Mouse (Mus musculus) hindbrain, embryonic 10.5 days (tissue): ENCODE data around the gene Agtr1b. TPM values are rescaled to one million over a fixed set of nuclear protein-coding genes. Genes with fewer than 3 reads are reported as not detected.
A peak's percentile ranks its signal among the peaks of the same experiment; 100 is the strongest.

Source experiments
- DNase-seq: peaks from one replicate; pipeline ENCODE4 v3.0.0-alpha.2; 2017; ENCODE audit warnings: low spot score
- H3K27ac ChIP-seq: fragments of 300-500 bp; sonication (generic); 2 replicates; pipeline ENCODE4 v1.5.1; 2016; ENCODE audit warnings: mild to moderate bottlenecking, moderate library complexity
- H3K27me3 ChIP-seq: fragments of 300-500 bp; sonication (generic); 2 replicates; pipeline ENCODE4 v1.6.1; 2016; ENCODE audit warnings: mild to moderate bottlenecking; ENCODE audit not compliant: poor library complexity, insufficient read depth, severe bottlenecking
- H3K36me3 ChIP-seq: fragments of 300-500 bp; sonication (generic); 2 replicates; pipeline ENCODE4 v1.6.1; 2016; ENCODE audit warnings: mild to moderate bottlenecking, moderate library complexity
- H3K4me1 ChIP-seq: fragments of 300-500 bp; sonication (generic); replicated peaks from 2 replicates; pipeline ENCODE4 v1.6.1; 2016; ENCODE audit warnings: mild to moderate bottlenecking
- H3K4me3 ChIP-seq: fragments of 300-500 bp; sonication (generic); 2 replicates; pipeline ENCODE4 v1.5.1; 2016; ENCODE audit warnings: mild to moderate bottlenecking, moderate library complexity
- H3K9me3 ChIP-seq: fragments of 300-500 bp; sonication (generic); 2 replicates; pipeline ENCODE4 v1.6.1; 2016; ENCODE audit warnings: mild to moderate bottlenecking, moderate library complexity
- WGBS: fragments of 180-500 bp; shearing (Covaris S2); methylation state at CpG from one replicate; pipeline ENCODE4 v1.1.7; 2016; 5-methylcytosine and 5-hydroxymethylcytosine counted together
- polyA plus RNA-seq: library from polyadenylated mRNA; unstranded; fragments of >200 nt; fragmentation: Nextera tagmentation; extraction: Ambion mirVana; gene quantifications from 2 replicates; pipeline ENCODE4 v1.2.1, GENCODE M21; 2016

The Agtr1b gene
- polyA plus RNA-seq, result not detected in 2 replicates

- peak within 1 kb of the TSS; percentile 42 for H3K4me3 ChIP-seq
- peak; percentile 44 for DNase-seq
- no peaks in the 10 kb centered on the region for H3K36me3 ChIP-seq
- 9% methylated on average over 19 of the region's 19 CpGs for WGBS
- H3K27me3 ChIP-seq, result no peaks in the 10 kb centered on the region
- H3K9me3 ChIP-seq, result no peaks in the 10 kb centered on the region
- H3K27ac ChIP-seq, result peak within 1 kb of the TSS; percentile 66; the same call in 1 of the 2 replicates
- H3K4me1 ChIP-seq, result peaks cover 10% of the 10 kb centered on the region; the same call in 1 of the 2 replicates
These were observed at the start of gene Agtr1b for GRCm38 (mm10) chr3:20366558-20367522. Gene Agtr1b, minus strand, starts transcription at chr3:20367177.

DNA sequence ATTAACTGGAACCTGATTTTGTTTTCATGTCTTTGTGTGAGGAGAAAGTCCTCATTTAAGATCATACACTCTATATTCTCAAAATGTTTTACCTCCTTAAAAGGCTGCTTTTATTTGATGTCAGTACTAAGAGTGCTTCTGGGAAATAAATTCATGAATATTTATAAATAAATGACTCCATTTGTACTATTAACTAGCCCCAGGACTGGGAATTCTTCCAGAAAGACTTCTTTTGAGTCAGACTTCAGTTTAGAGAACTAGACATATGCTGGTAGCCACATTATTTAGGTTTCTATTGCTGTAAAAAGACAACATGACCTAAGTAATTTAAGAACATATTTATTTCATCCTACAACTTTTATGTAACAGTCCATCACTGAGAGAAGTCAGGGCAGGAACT lies 13.4 kb downstream of the Agtr1b start:
- DNase-seq, result no peak
- no peaks in the 10 kb centered on the region for H3K27me3 ChIP-seq
- H3K36me3 ChIP-seq, result no peaks in the 10 kb centered on the region
- H3K4me3 ChIP-seq, result no peak overlapping the region
- no peaks in the 10 kb centered on the region for H3K9me3 ChIP-seq
- no peaks in the 10 kb centered on the region for H3K4me1 ChIP-seq
- no peak overlapping the region for H3K27ac ChIP-seq

DNA sequence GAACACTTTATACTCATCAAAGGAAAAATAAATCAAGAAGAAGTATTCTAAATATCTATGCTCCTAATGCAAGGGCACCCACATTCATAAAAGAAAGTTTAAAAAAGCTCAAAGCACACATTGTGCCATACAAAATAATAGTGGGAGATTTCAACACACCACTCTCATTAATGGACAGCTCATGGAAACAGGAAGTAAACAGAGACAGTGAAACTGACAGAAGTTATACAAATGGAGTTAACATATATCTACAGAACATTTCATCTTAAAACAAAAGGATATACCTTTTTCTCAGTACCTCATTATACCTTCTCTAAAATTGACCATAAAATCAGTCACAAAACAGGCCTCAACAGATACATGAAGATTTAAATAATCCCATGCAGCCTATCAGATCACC lies 18.8 kb downstream of the Agtr1b start:
- no peaks in the 10 kb centered on the region for H3K9me3 ChIP-seq
- H3K27ac ChIP-seq, result no peak overlapping the region
- H3K36me3 ChIP-seq, result no peaks in the 10 kb centered on the region
- no peaks in the 10 kb centered on the region for H3K4me1 ChIP-seq
- DNase-seq, result no peak
- H3K4me3 ChIP-seq, result no peak overlapping the region
- H3K27me3 ChIP-seq, result no peaks in the 10 kb centered on the region

DNA sequence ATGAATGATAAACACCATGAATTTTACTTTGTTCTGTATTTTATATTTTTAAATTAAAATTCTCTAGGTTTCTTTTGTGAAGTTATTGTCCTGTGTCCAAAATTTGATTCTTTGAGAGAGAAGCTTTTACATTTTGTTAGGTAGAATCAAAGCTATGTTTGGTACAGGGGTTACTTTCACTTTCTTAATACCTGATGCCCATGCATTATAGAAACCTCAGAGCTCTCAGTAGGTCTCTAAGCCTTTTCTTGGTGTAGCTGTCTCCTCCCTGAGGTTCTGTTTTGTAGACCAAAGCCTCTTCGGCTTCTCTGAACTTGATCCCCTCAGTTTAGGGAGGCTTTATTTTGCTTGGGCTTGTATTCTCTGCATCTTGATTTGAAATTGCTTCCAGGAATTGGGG lies 26.6 kb downstream of the Agtr1b start:
- Histone ChIP-seq H3K36me3 (no peaks in the 10 kb centered on the region), H3K4me3 (no peak overlapping the region), H3K27ac (no peak overlapping the region), H3K9me3 (no peaks in the 10 kb centered on the region), H3K4me1 (no peaks in the 10 kb centered on the region), H3K27me3 (no peaks in the 10 kb centered on the region)
- no peak for DNase-seq
- 95% methylated on average over 1 of the region's 1 CpGs for WGBS

DNA sequence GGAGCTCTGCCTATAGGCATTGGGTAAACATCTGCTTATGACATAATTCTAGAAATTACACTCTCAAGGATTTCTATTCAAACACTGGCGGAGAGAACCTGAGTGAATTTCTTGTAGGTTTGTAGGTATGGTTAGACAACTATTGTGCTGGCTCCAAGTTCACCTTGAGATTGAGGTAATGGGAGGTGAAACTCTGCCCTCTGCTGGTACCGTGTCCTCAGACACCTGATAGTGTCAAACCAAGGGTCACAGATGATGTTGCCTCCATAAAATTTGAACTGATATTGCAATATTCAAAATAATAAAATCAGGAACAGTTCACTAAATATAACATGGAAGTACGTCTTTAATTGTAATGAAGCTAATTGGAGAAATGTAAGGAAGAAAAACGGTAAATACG lies 32.3 kb downstream of the Agtr1b start:
- WGBS, result 66% methylated on average over 5 of the region's 5 CpGs
- Histone ChIP-seq H3K4me1 (no peaks in the 10 kb centered on the region), H3K4me3 (no peak overlapping the region), H3K27me3 (no peaks in the 10 kb centered on the region), H3K36me3 (no peaks in the 10 kb centered on the region), H3K9me3 (no peaks in the 10 kb centered on the region), H3K27ac (no peak overlapping the region)
- no peak for DNase-seq

- H3K4me3 ChIP-seq, result no peak overlapping the region
- no peaks in the 10 kb centered on the region for H3K27me3 ChIP-seq
- H3K27ac ChIP-seq, result no peak overlapping the region
- WGBS, result 5% methylated on average over 1 of the region's 1 CpGs
- no peak for DNase-seq
- no peaks in the 10 kb centered on the region for H3K36me3 ChIP-seq
- no peaks in the 10 kb centered on the region for H3K9me3 ChIP-seq
- no peaks in the 10 kb centered on the region for H3K4me1 ChIP-seq
These were observed 49.7 kb downstream of the Agtr1b start for GRCm38 (mm10) chr3:20317233-20317632.

- Histone ChIP-seq H3K4me3 (no peak overlapping the region), H3K9me3 (no peaks in the 10 kb centered on the region), H3K36me3 (no peaks in the 10 kb centered on the region), H3K27me3 (no peaks in the 10 kb centered on the region), H3K27ac (no peak overlapping the region), H3K4me1 (no peaks in the 10 kb centered on the region)
- 94% methylated on average over 4 of the region's 4 CpGs for WGBS
- no peak for DNase-seq
These were observed 57.8 kb downstream of the Agtr1b start for GRCm38 (mm10) chr3:20309142-20309541.

- H3K4me1 ChIP-seq, result no peaks in the 10 kb centered on the region
- DNase-seq, result no peak
- no peak overlapping the region for H3K27ac ChIP-seq
- H3K27me3 ChIP-seq, result no peaks in the 10 kb centered on the region
- WGBS, result 86% methylated on average over 4 of the region's 4 CpGs
- H3K36me3 ChIP-seq, result no peaks in the 10 kb centered on the region
- no peaks in the 10 kb centered on the region for H3K9me3 ChIP-seq
- H3K4me3 ChIP-seq, result no peak overlapping the region
These were observed 59.7 kb downstream of the Agtr1b start for GRCm38 (mm10) chr3:20307256-20307655.

DNA sequence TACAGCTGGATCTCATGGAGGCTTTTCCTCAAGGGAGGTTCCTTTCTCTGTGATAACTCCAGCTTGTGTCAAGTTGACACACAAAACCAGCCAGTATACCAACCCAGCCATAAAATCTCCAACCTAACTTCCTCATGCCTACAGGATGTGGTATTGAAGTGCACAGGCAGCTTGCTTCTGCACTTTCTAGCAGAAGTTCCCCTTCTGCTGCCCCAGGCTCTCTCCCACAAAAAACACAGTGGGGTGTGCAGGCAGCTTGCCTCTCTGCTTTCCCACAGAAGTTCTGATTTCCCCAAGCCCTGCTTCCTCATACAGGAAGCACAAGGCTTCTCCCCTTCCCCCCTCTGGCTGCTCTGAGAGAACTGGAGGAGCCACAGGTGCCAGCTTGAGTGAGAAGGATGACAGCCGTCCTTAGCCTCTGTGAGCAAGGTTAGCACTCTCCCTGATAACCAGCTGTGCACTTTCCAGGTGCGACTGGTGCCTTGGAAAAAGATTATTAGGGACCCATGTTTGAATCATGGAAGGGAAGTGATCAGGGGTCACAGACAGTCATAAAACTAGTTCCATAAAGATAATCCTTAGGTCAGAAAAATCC lies 62.1 kb downstream of the Agtr1b start:
- Histone ChIP-seq H3K27ac (no peak overlapping the region), H3K4me1 (no peaks in the 10 kb centered on the region), H3K9me3 (no peaks in the 10 kb centered on the region), H3K4me3 (no peak overlapping the region), H3K27me3 (no peaks in the 10 kb centered on the region), H3K36me3 (no peaks in the 10 kb centered on the region)
- 66% methylated on average over 2 of the region's 2 CpGs for WGBS
- no peak for DNase-seq

DNA sequence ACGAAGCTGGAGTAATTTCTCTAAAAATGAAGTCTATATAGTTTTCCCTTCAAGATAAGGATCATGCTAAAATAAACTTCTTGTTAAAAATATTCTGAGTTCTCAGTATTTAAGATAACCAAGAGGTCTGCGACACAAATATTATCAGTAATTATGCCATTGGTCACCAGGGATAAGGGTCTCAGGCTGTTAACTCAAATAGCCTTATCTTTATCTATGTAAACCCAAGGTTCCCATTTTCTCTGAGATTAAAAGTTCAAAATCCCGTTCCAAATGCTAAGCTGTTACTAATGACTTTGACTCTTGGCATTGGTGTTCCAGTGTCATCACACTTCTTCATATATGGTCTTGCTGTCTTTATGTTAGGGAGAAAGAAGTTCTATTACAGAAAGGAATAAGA lies 71.4 kb downstream of the Agtr1b start:
- no peak overlapping the region for H3K27ac ChIP-seq
- no peaks in the 10 kb centered on the region for H3K36me3 ChIP-seq
- H3K4me3 ChIP-seq, result no peak overlapping the region
- 89% methylated on average over 3 of the region's 3 CpGs for WGBS
- H3K4me1 ChIP-seq, result no peaks in the 10 kb centered on the region
- no peaks in the 10 kb centered on the region for H3K9me3 ChIP-seq
- no peak for DNase-seq
- no peaks in the 10 kb centered on the region for H3K27me3 ChIP-seq

DNA sequence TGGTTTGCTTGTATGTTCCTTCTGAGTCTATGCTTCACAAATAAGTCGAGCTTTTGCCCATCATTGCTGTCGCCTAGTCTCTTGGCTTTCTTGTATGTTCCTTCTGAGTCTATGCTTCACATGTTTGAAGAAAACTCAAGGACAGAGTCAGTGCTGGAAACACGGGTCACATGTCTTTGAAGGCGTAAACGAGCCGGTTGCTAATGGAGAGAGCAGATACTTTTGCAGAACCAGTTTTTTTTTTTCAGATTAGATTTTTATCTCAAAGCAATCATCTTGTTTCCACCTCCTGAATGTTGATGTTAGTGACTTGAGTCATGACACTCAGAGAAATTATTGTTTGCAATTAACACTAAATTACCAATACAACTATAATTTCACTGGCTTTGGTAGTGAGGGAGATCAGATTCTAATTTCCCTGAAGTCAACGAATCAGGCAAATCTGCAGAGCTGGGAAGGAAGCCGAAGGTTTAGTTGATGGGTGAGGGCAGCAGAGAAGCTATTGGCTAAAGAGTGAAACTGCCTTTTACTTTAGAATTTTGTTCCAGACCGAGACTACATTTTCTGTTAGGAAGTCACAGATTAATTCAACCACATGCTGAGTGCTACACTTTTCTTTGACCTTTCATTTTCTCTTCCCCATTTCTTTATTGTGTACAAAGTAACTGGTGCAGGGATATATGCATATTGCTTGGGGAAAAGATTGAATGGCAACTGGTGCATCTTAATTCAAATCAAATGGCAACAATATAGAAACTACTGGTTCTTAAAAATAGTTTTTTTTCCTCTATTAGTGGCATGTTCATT lies 72.2 kb downstream of the Agtr1b start:
- no peaks in the 10 kb centered on the region for H3K4me1 ChIP-seq
- no peaks in the 10 kb centered on the region for H3K9me3 ChIP-seq
- no peak overlapping the region for H3K27ac ChIP-seq
- H3K4me3 ChIP-seq, result no peak overlapping the region
- H3K27me3 ChIP-seq, result no peaks in the 10 kb centered on the region
- WGBS, result 88% methylated on average over 9 of the region's 9 CpGs
- DNase-seq, result no peak
- H3K36me3 ChIP-seq, result no peaks in the 10 kb centered on the region

DNA sequence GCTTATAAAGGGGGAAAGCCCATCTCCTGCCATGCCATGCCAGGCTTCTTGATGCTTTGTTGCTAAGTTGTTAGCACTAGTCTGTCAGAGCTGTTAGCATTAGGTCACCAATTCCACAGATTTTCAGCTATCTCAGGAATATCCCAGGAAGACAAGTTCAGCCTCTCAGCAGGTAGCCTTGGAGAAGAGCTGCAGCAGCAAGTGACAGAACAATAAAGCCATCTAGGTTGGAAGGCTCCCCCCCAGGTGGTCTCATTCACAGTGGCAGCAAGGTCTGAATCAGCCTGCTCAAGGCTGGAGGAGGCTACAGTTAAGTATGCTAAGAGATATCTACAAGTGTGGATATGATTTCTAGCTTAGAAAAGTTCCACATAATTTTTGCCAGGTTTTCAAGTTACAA lies 75.6 kb downstream of the Agtr1b start:
- Histone ChIP-seq H3K36me3 (no peaks in the 10 kb centered on the region), H3K9me3 (no peaks in the 10 kb centered on the region), H3K4me1 (no peaks in the 10 kb centered on the region), H3K4me3 (no peak overlapping the region), H3K27ac (no peak overlapping the region), H3K27me3 (no peaks in the 10 kb centered on the region)
- DNase-seq, result no peak

GRCm38 (mm10) chr3:20288761-20289160 lies 78.2 kb downstream of the Agtr1b start:
- no peak overlapping the region for H3K27ac ChIP-seq
- H3K4me1 ChIP-seq, result no peaks in the 10 kb centered on the region
- 91% methylated on average over 2 of the region's 2 CpGs for WGBS
- DNase-seq, result no peak
- no peaks in the 10 kb centered on the region for H3K9me3 ChIP-seq
- H3K36me3 ChIP-seq, result no peaks in the 10 kb centered on the region
- H3K27me3 ChIP-seq, result no peaks in the 10 kb centered on the region
- H3K4me3 ChIP-seq, result no peak overlapping the region
